Mouse (Mus musculus): ENCODE measurements around the gene Mterf1a. TPM values are rescaled to one million over a fixed set of nuclear protein-coding genes. Genes with fewer than 3 reads are reported as not detected.

The Mterf1a gene
- total RNA-seq (2023; ENCODE audit: inconsistent age): 11.8 to 16.6 TPM (median 13.6 TPM) in 4 replicates

DNA sequence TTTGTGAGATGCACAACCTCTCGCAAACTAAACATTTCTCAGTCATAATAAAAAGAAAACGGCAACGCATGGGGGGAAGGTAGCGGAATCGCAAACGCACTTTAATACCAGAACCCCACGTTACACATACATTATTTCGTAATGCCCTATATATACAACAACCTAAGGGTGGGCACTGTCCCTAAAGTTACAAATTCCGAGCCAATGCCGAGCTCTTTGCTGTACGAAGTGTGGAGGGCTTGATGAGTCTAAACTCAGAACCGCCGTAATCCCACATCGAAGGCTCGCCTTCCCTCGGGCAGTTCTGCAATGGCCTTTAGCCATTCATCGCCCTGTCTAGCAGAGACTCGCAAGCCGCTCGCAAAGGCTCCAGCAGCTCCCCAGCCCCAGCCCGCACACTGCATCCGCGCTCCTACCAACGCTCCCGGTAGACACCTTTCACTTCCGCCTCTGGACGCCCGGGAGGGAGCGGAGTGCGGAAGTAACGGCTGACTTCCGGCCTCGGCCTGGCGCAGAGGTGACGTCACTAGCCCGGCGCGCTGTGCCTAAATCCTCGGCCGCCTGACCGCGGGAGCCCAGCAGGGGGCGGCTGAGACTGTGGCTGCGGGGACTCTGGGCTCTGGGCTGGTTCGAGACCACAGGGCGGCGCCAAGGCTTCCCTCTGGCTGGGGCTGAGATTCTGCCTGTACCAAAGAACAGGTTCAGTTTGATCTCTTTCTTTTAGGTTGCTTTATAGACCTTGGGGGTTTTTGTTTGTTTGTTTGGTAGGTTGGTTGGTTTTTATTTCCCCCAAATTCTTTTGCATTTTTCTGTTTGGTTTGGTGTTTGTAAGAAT is at the start of gene Mterf1a:
Gene Mterf1a, minus strand, starts transcription at position 475 of the 835 bp plus-strand sequence.

DNA sequence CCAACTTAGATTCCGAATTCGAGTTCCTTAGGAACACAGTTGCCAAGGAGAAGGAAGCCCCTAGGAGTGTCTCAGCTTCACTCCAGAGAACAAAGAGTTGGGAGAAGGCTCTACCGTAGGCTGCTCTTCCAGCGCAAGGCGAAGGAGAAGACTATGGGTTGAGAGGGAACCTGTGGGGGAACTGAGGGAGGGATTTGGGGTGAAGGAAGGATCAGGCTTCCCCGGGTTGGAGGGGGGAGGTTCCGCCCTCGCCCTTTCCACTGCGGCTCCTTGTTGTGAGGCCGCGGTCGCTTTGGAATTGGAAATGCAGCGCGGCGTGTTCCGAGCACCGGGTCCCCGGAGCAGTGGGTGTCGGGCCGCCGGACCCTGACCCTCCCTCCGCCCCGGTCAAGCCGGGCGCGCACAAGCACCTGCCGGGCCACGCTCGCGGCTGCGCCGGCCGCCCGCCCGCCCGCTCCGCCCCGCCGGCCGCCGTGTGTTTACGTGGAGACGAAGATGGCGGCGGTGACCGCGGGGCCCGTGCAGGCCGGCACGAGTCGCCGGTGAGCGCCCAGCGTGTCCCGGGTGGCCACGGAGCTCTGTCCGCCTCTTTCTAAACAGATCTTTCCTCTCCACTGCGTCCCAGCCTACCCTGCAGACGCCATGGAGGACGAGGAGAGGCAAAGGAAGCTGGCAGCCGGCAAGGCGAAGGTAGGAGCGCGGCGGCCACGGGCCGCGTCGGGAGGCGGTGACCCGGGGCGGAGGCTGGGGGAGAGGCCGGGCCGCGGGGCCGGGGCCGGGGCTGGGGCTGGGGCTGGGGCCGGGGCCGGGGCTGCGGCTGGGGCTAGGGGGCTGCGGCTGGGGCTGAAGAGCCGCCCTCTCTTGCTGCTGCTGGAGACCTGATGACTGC is 34.3 kb upstream of the Mterf1a start, which contains the start of gene Akap9:
Gene Akap9, plus strand, starts transcription at position 254 of the 889 bp plus-strand sequence.

DNA sequence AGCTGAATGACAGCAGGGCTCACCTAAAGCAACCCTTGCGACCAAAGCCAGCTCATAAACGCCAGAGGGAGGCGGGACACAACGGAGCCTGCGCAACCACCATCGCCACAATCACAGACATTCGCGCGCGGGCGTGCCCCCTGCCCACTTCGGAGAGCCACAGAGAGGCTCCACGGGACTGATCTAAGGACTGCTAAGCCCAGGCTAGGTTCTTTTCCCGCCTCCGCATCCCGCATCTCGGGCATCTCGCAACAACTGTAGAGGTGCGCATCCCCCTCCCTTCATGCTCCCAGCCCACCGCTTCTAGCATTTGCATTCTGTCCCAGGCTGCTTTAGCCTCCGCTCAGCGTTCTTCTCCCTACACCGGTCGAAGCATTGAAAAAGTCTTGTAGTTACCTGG is 48.7 kb downstream of the Mterf1a start, which contains the start of gene Lrrd1:
Gene Lrrd1, plus strand, starts transcription at position 148 of the 400 bp plus-strand sequence.

Other genes with a start within 250 kb of the Mterf1a start
- gene Tmbim7, start 242.8 kb downstream of the Mterf1a start, total RNA-seq (2023; ENCODE audit: inconsistent age): not detected in 4 replicates
- gene Gatad1, start 236.7 kb downstream of the Mterf1a start, total RNA-seq (2023; ENCODE audit: inconsistent age): 41.5 to 44.5 TPM (median 42.1 TPM) in 4 replicates
- 55.0 to 64.8 TPM (median 57.9 TPM) in 4 replicates for gene Ankib1, start 91.0 kb downstream of the Mterf1a start, total RNA-seq (2023; ENCODE audit: inconsistent age)
- gene Krit1, start 90.7 kb downstream of the Mterf1a start, total RNA-seq (2023; ENCODE audit: inconsistent age): 68.2 to 81.4 TPM (median 75.9 TPM) in 4 replicates
- gene Lrrd1, start 48.8 kb downstream of the Mterf1a start, total RNA-seq (2023; ENCODE audit: inconsistent age): 0.30 to 0.35 TPM in 2 of 4 replicates, not detected in the others
- gene Akap9, start 34.1 kb upstream of the Mterf1a start, total RNA-seq (2023; ENCODE audit: inconsistent age): 91.7 to 113 TPM (median 101 TPM) in 4 replicates
- gene Cyp51, start 210.8 kb upstream of the Mterf1a start, total RNA-seq (2023; ENCODE audit: inconsistent age): 15.5 to 27.0 TPM (median 19.7 TPM) in 4 replicates